Mouse (Mus musculus) duodenum, adult 2 months (tissue): Measurements from ENCODE around the gene Ddx4. TPM values are rescaled to one million over a fixed set of nuclear protein-coding genes. Genes with fewer than 3 reads are reported as not detected.

Source experiments
- polyA plus RNA-seq: library from polyadenylated mRNA; depleted of rRNA; stranded (reverse); fragments of >200 nt; gene quantifications from 2 replicates; pipeline ENCODE4 v1.2.3, GENCODE M21; 2012; ENCODE audit warnings: low replicate concordance; rRNA removed

The Ddx4 gene
- polyA plus RNA-seq, result not detected in 2 replicates

DNA sequence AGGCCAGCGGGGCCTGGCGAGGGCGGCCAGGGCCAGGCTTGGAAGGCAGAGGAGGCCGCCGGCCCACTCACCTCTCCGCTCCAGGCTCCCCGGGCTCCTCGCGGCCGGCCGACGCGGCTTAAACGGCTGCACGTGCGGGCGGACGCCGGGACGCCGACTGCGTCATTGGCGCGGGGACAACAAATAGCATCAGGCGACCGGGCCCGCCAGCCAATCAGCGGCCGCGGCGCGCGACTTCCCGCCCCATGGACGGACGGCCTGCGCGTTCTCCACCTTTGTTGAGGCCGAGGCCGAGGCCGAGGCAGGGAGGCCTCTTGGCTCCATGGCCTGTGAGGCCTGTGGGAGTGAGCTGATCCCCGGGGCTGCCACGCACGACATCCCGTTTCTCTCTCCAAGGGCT, at the start of gene Ddx4:
TSS of gene Ddx4 (minus strand) at position 271 of the 400 bp plus-strand sequence.

DNA sequence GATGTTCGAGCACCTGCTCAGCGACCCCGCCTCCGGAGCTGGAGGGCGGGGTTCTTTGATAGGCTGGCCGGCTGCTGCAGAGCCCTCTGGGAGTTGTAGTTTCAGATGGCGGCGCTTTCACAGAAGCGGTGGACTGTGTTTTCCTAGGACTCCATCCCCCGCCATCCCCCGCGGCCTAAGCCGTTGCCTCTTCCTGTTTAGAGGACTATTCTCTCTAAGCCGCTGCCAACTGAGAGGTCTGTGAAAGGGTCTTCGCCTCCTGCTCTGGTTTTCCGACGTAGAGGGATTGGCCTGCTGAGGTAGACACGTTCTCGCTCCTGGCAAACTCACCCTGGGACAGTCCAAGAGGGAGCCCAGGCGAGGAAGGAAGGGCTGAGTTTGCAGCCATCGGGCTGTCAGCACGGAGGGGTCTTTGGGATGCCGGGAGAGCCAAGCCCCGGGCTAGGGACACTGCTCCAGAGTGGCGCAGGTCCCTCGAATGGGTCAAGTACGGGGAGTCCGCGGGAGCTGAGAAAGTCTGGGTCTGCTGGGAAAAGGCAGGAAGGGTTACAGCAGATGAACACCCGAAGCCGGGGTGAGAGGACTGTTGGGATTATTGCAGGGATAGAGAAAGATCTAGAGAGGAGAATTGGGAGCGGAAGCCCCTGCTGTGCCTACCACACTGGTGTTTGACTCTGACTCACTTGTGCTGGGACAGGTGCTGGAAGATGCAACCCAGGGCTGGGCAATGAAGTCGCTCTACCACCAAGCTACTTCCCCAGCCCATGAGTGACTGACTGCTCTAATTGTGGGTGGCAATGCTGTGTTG, 8.5 kb upstream of the Ddx4 start, which contains the start of gene Slc38a9:
TSS of gene Slc38a9 (plus strand) at position 178 of the 808 bp plus-strand sequence.

DNA sequence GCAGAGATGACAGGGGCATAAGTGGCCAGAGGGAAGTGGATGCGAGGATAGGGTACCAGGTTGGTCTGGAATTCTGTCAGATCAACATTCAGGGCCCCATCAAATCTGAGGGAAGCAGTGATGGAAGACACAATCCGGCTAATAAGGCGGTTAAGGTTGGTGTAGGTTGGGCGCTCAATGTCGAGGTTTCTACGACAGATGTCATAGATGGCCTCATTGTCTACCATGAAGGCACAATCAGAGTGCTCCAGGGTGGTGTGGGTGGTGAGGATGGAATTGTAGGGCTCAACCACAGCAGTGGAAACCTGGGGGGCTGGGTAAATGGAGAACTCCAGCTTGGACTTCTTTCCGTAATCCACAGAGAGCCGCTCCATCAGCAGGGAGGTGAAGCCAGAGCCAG, 58.0 kb downstream of the Ddx4 start, which contains the start of gene Il31ra:
TSS of gene Il31ra (minus strand) at position 101 of the 400 bp plus-strand sequence.

Other genes starting within 250 kb of the Ddx4 start
- 4.4 and 6.9 TPM in 2 replicates for gene Il6st, start 188.4 kb downstream of the Ddx4 start, polyA plus RNA-seq
- 0.06 TPM in 1 of 2 replicates, not detected in the other for gene Il31ra, start 58.1 kb downstream of the Ddx4 start, polyA plus RNA-seq
- 1.00 and 2.9 TPM in 2 replicates for gene Slc38a9, start 8.3 kb upstream of the Ddx4 start, polyA plus RNA-seq
- gene Plpp1, start 148.3 kb upstream of the Ddx4 start, polyA plus RNA-seq, result 60.2 and 108 TPM in 2 replicates